Mouse (Mus musculus): ENCODE measurements around the gene Stk39. TPM values are rescaled to one million over a fixed set of nuclear protein-coding genes. Genes with fewer than 3 reads are reported as not detected.
A peak's percentile ranks its signal among the peaks of the same experiment; 100 is the strongest.

Gene Stk39
- polyA plus RNA-seq, 1 experiment from 2014 or later, result 30.0 TPM

DNA sequence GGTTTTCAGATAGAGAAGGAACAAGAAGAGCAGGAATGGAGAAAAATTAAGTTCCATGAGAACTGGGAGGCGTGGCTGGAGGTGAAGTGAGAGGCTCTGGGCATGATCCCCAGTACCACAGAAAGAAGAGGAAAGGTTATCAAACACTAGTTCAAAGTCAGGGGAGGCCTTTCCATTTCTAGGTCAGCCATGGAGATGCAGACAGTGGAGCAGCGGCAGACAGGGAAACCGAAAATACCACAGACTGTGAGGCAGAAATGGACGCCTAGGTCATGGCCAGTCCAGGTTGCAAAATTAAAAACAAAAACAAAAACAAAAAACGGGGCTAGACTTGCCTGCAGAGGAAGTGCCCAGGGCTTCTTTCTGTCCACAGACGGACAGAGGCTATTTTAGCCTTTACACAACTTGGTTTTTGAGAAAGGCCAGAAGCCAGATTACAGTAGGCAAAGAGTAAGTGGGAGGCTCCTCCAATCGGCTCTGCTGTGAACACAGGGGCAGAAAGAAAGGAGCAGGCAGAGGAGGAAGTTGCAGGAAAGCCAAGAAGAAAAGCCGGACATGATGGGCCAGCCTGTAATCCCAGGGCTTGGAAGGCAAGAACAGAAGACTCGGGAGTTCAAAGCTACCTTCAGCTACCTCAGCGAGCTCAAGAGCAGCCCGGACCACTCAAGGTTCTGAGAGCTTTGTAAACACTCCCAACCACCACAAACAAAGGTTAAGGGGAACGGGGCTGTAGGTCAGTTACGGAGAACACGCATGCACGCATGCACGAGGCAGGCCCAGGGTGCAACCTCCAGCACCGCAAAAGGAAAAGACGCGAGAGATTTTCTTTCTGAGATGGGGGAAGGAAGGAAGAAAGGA, 6.6 kb downstream of the Stk39 start:
- WGBS, result 72% methylated on average over 19 of the region's 19 CpGs
- H3K4me2 ChIP-seq (replicated peaks; ENCODE audit: low read depth, low read length), result no peak overlapping the region

GRCm38 (mm10) chr2:68464456-68464855, 7.6 kb downstream of the Stk39 start:
- no peak overlapping the region for H3K9ac ChIP-seq (ENCODE audit: low read depth, low read length)
- H3K4me1 ChIP-seq (ENCODE audit: control insufficient read depth, insufficient read depth, low read length), result peaks cover 20% of the 10 kb centered on the region
- no peaks in the 10 kb centered on the region for H3K36me3 ChIP-seq (ENCODE audit: control insufficient read depth, insufficient read depth, low read length)
- 94% methylated on average over 4 of the region's 4 CpGs for WGBS
- no peaks in the 10 kb centered on the region for H3K9me3 ChIP-seq (ENCODE audit: control insufficient read depth, low read length)
- H3K27me3 ChIP-seq (ENCODE audit: control insufficient read depth, insufficient read depth, low read length), result no peaks in the 10 kb centered on the region
- no peak for ATAC-seq (ENCODE audit: low FRiP score, low TSS enrichment)
- H3K27ac ChIP-seq (ENCODE audit: low read depth, low read length), result no peak overlapping the region
- H3K4me2 ChIP-seq (replicated peaks; ENCODE audit: low read depth, low read length), result no peak overlapping the region
- no peak overlapping the region for H3K4me3 ChIP-seq (ENCODE audit: low read length)

More for the DNA sequence above, 6.6 kb downstream of the Stk39 start:
- Histone ChIP-seq H3K36me3 (ENCODE audit: control insufficient read depth, insufficient read depth, low read length) (no peaks in the 10 kb centered on the region), H3K4me1 (ENCODE audit: control insufficient read depth, insufficient read depth, low read length) (peaks cover 21% of the 10 kb centered on the region), H3K27ac (ENCODE audit: low read depth, low read length) (no peak overlapping the region), H3K27me3 (ENCODE audit: control insufficient read depth, insufficient read depth, low read length) (no peaks in the 10 kb centered on the region), H3K9ac (ENCODE audit: low read depth, low read length) (no peak overlapping the region), H3K9me3 (ENCODE audit: control insufficient read depth, low read length) (no peaks in the 10 kb centered on the region), H3K4me3 (ENCODE audit: low read length) (no peak overlapping the region)
- ATAC-seq (ENCODE audit: low FRiP score, low TSS enrichment), result no peak

- H3K36me3 ChIP-seq (ENCODE audit: control insufficient read depth, insufficient read depth, low read length), result no peaks in the 10 kb centered on the region
- H3K4me2 ChIP-seq (replicated peaks; ENCODE audit: low read depth, low read length), result no peak overlapping the region
- H3K4me1 ChIP-seq (ENCODE audit: control insufficient read depth, insufficient read depth, low read length), result peaks cover 20% of the 10 kb centered on the region
- no peak overlapping the region for H3K9ac ChIP-seq (ENCODE audit: low read depth, low read length)
- H3K27me3 ChIP-seq (ENCODE audit: control insufficient read depth, insufficient read depth, low read length), result no peaks in the 10 kb centered on the region
- H3K9me3 ChIP-seq (ENCODE audit: control insufficient read depth, low read length), result no peaks in the 10 kb centered on the region
- no peak overlapping the region for H3K4me3 ChIP-seq (ENCODE audit: low read length)
- H3K27ac ChIP-seq (ENCODE audit: low read depth, low read length), result no peak overlapping the region
- 31% methylated on average over 4 of the region's 4 CpGs for WGBS
- no peak for ATAC-seq (ENCODE audit: low FRiP score, low TSS enrichment)
These were observed 8.3 kb downstream of the Stk39 start for GRCm38 (mm10) chr2:68463801-68464200.

GRCm38 (mm10) chr2:68458115-68458514, 14.0 kb downstream of the Stk39 start:
- H3K4me2 ChIP-seq (replicated peaks; ENCODE audit: low read depth, low read length), result no peak overlapping the region
- H3K9ac ChIP-seq (ENCODE audit: low read depth, low read length), result no peak overlapping the region
- no peak for ATAC-seq (ENCODE audit: low FRiP score, low TSS enrichment)
- H3K27me3 ChIP-seq (ENCODE audit: control insufficient read depth, insufficient read depth, low read length), result no peaks in the 10 kb centered on the region
- no peaks in the 10 kb centered on the region for H3K36me3 ChIP-seq (ENCODE audit: control insufficient read depth, insufficient read depth, low read length)
- 0 out of 2 replicates have a peak, but pooled peaks cover 9% of the 10 kb centered on the region for H3K4me1 ChIP-seq (ENCODE audit: control insufficient read depth, insufficient read depth, low read length)
- H3K27ac ChIP-seq (ENCODE audit: low read depth, low read length), result no peak overlapping the region
- H3K9me3 ChIP-seq (ENCODE audit: control insufficient read depth, low read length), result no peaks in the 10 kb centered on the region
- WGBS, result 67% methylated on average over 5 of the region's 5 CpGs
- H3K4me3 ChIP-seq (ENCODE audit: low read length), result no peak overlapping the region

- no peaks in the 10 kb centered on the region for H3K9me3 ChIP-seq (ENCODE audit: control insufficient read depth, low read length)
These were observed 14.5 kb downstream of the Stk39 start for GRCm38 (mm10) chr2:68457455-68458032.

DNA sequence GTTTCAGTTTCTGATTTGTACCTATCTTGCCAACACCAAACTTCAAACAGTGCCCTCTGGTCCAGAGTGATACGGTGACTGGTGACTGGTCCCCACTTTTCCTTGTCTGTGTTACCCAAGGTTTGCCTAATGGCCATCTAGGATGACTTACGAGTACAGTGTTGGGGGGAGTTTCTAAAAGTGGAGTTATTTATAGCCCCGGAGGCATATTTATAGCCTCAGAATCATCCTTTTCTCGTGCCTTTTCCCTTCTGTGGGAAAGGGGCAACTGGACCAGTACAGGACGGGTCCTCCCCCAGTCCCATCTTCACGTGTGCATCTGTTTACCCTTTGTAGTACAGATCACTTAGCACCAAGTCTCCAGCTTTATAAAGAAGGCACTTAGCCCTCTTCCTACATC, 15.2 kb downstream of the Stk39 start:
- H3K4me3 ChIP-seq (ENCODE audit: low read length), result no peak overlapping the region
- WGBS, result 27% methylated on average over 6 of the region's 6 CpGs
- no peaks in the 10 kb centered on the region for H3K36me3 ChIP-seq (ENCODE audit: control insufficient read depth, insufficient read depth, low read length)
- 0 out of 2 replicates have a peak, but pooled peaks cover 9% of the 10 kb centered on the region for H3K4me1 ChIP-seq (ENCODE audit: control insufficient read depth, insufficient read depth, low read length)
- no peak overlapping the region for H3K27ac ChIP-seq (ENCODE audit: low read depth, low read length)
- H3K27me3 ChIP-seq (ENCODE audit: control insufficient read depth, insufficient read depth, low read length), result no peaks in the 10 kb centered on the region
- ATAC-seq (ENCODE audit: low FRiP score, low TSS enrichment), result peak; percentile 63; the same call in 1 of the 2 replicates
- H3K9ac ChIP-seq (ENCODE audit: low read depth, low read length), result no peak overlapping the region
- H3K9me3 ChIP-seq (ENCODE audit: control insufficient read depth, low read length), result no peaks in the 10 kb centered on the region
- H3K4me2 ChIP-seq (replicated peaks; ENCODE audit: low read depth, low read length), result no peak overlapping the region

More at GRCm38 (mm10) chr2:68457455-68458032, 14.5 kb downstream of the Stk39 start:
- no peaks in the 10 kb centered on the region for H3K27me3 ChIP-seq (ENCODE audit: control insufficient read depth, insufficient read depth, low read length)
- no peak overlapping the region for H3K4me3 ChIP-seq (ENCODE audit: low read length)
- H3K4me2 ChIP-seq (replicated peaks; ENCODE audit: low read depth, low read length), result no peak overlapping the region
- H3K4me1 ChIP-seq (ENCODE audit: control insufficient read depth, insufficient read depth, low read length), result 0 out of 2 replicates have a peak, but pooled peaks cover 9% of the 10 kb centered on the region
- no peaks in the 10 kb centered on the region for H3K36me3 ChIP-seq (ENCODE audit: control insufficient read depth, insufficient read depth, low read length)
- no peak overlapping the region for H3K27ac ChIP-seq (ENCODE audit: low read depth, low read length)
- H3K9ac ChIP-seq (ENCODE audit: low read depth, low read length), result no peak overlapping the region
- WGBS, result 33% methylated on average over 6 of the region's 6 CpGs
- ATAC-seq (ENCODE audit: low FRiP score, low TSS enrichment), result no peak

DNA sequence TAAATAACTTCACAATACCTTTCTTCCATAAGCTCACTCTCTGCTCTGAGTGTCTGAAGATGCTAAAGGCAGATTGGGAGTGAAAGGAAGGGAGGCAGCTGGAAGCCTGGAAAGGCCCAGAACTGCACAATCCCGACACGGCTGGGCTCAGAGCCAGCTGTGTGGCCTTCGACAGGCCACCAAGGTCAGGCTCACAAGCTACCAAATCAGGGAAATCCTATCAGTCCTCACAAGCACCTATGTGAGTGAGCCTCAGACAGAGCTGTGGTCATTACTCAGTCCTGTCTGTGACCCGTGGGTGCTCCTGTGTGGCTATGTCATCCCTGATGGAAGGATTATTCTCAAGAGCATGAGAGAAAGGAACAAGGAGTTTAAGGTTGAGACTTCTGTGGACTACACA, 19.7 kb downstream of the Stk39 start:
- 88% methylated on average over 4 of the region's 4 CpGs for WGBS
- no peak for ATAC-seq (ENCODE audit: low FRiP score, low TSS enrichment)
- no peak overlapping the region for H3K4me2 ChIP-seq (replicated peaks; ENCODE audit: low read depth, low read length)

GRCm38 (mm10) chr2:68448035-68448434, 24.0 kb downstream of the Stk39 start:
- Histone ChIP-seq H3K9me3 (ENCODE audit: control insufficient read depth, low read length) (no peaks in the 10 kb centered on the region), H3K27me3 (ENCODE audit: control insufficient read depth, insufficient read depth, low read length) (no peaks in the 10 kb centered on the region), H3K4me3 (ENCODE audit: low read length) (no peak overlapping the region), H3K9ac (ENCODE audit: low read depth, low read length) (no peak overlapping the region), H3K4me1 (ENCODE audit: control insufficient read depth, insufficient read depth, low read length) (no peaks in the 10 kb centered on the region; the same call in 1 of the 2 replicates), H3K36me3 (ENCODE audit: control insufficient read depth, insufficient read depth, low read length) (no peaks in the 10 kb centered on the region), H3K4me2 (replicated peaks; ENCODE audit: low read depth, low read length) (no peak overlapping the region), H3K27ac (ENCODE audit: low read depth, low read length) (no peak overlapping the region)
- ATAC-seq (ENCODE audit: low FRiP score, low TSS enrichment), result no peak
- 57% methylated on average over 10 of the region's 10 CpGs for WGBS

More for the DNA sequence above, 19.7 kb downstream of the Stk39 start:
- H3K27ac ChIP-seq (ENCODE audit: low read depth, low read length), result no peak overlapping the region
- no peaks in the 10 kb centered on the region for H3K36me3 ChIP-seq (ENCODE audit: control insufficient read depth, insufficient read depth, low read length)
- H3K4me3 ChIP-seq (ENCODE audit: low read length), result no peak overlapping the region
- H3K9ac ChIP-seq (ENCODE audit: low read depth, low read length), result no peak overlapping the region
- 0 out of 2 replicates have a peak, but pooled peaks cover 9% of the 10 kb centered on the region for H3K4me1 ChIP-seq (ENCODE audit: control insufficient read depth, insufficient read depth, low read length)
- H3K9me3 ChIP-seq (ENCODE audit: control insufficient read depth, low read length), result no peaks in the 10 kb centered on the region
- H3K27me3 ChIP-seq (ENCODE audit: control insufficient read depth, insufficient read depth, low read length), result no peaks in the 10 kb centered on the region

GRCm38 (mm10) chr2:68443141-68443540, 28.9 kb downstream of the Stk39 start:
- H3K27me3 ChIP-seq (ENCODE audit: control insufficient read depth, insufficient read depth, low read length), result no peaks in the 10 kb centered on the region
- no peaks in the 10 kb centered on the region for H3K36me3 ChIP-seq (ENCODE audit: control insufficient read depth, insufficient read depth, low read length)

More at GRCm38 (mm10) chr2:68443141-68443540, 28.9 kb downstream of the Stk39 start:
- H3K4me3 ChIP-seq (ENCODE audit: low read length), result no peak overlapping the region
- H3K9me3 ChIP-seq (ENCODE audit: control insufficient read depth, low read length), result no peaks in the 10 kb centered on the region
- H3K4me1 ChIP-seq (ENCODE audit: control insufficient read depth, insufficient read depth, low read length), result peaks cover 6% of the 10 kb centered on the region; the same call in 1 of the 2 replicates
- no peak overlapping the region for H3K9ac ChIP-seq (ENCODE audit: low read depth, low read length)
- 60% methylated on average over 6 of the region's 6 CpGs for WGBS
- no peak overlapping the region for H3K4me2 ChIP-seq (replicated peaks; ENCODE audit: low read depth, low read length)
- no peak for ATAC-seq (ENCODE audit: low FRiP score, low TSS enrichment)
- no peak overlapping the region for H3K27ac ChIP-seq (ENCODE audit: low read depth, low read length)

All from kidney, embryonic 14.5 days (tissue).